Mouse (Mus musculus) liver, embryonic 14.5 days (tissue): ENCODE data around the gene Serpina3a. TPM values are rescaled to one million over a fixed set of nuclear protein-coding genes. Genes with fewer than 3 reads are reported as not detected.

Source experiments
- ATAC-seq: fragments of 200-750 bp; cut with Nextera tagmentation; 2 replicates; pipeline ENCODE4 v1.8.0; 2017; ENCODE audit warnings: moderate number of reproducible peaks, mild to moderate bottlenecking, moderate library complexity; ENCODE audit not compliant: insufficient read depth
- DNase-seq, 3 experiments: peaks; one replicate each; pipeline ENCODE4 v3.0.0-alpha.2; 2012 to 2013; ENCODE audit warnings: low read depth in 3 of 3, low spot score in 3 of 3
- H3K27ac ChIP-seq: fragments of 300-500 bp; sonication (generic); 2 replicates; pipeline ENCODE4 v1.5.1; 2014; ENCODE audit warnings: moderate library complexity, mild to moderate bottlenecking, control low read depth, inconsistent platforms
- H3K27me3 ChIP-seq: fragments of 300-500 bp; sonication (generic); 2 replicates; pipeline ENCODE4 v1.6.1; 2014; ENCODE audit warnings: mild to moderate bottlenecking, low read length, moderate library complexity; ENCODE audit not compliant: control insufficient read depth, insufficient read depth
- H3K36me3 ChIP-seq: fragments of 300-500 bp; sonication (generic); replicated peaks from 2 replicates; pipeline ENCODE4 v1.6.1; 2014; ENCODE audit warnings: low read depth; ENCODE audit not compliant: control insufficient read depth, insufficient read depth
- H3K4me1 ChIP-seq, 2 experiments: fragments of 200-500 bp in 1 of 2; fragments of 300-500 bp in 1 of 2; sonication (generic) in 1 of 2; replicated peaks; 2 replicates each; pipeline ENCODE4 v1.6.1; 2012 to 2014; ENCODE audit warnings: antibody characterized with exemption in 1 of 2, inconsistent platforms in 1 of 2, low read length in 1 of 2; ENCODE audit not compliant: control insufficient read depth in 2 of 2, insufficient read depth in 2 of 2
- H3K4me2 ChIP-seq: fragments of 300-500 bp; sonication (generic); 2 replicates; pipeline ENCODE4 v1.6.1; 2014; ENCODE audit warnings: low read depth, mild to moderate bottlenecking, control low read depth, moderate library complexity
- H3K4me3 ChIP-seq, 2 experiments: fragments of 200-500 bp in 1 of 2; fragments of 300-500 bp in 1 of 2; sonication (generic) in 1 of 2; 2 replicates each; pipeline ENCODE4 v1.5.1; 2012 to 2014; ENCODE audit warnings: low read depth in 2 of 2, low read length in 2 of 2, mild to moderate bottlenecking in 2 of 2, control low read depth in 1 of 2, inconsistent platforms in 1 of 2, moderate library complexity in 1 of 2; ENCODE audit not compliant: insufficient read depth in 1 of 2
- H3K9ac ChIP-seq: fragments of 300-500 bp; sonication (generic); replicated peaks from 2 replicates; pipeline ENCODE4 v1.6.1; 2014; ENCODE audit warnings: mild to moderate bottlenecking, control low read depth, moderate library complexity
- H3K9me3 ChIP-seq: fragments of 300-500 bp; sonication (generic); 2 replicates; pipeline ENCODE4 v1.6.1; 2016; ENCODE audit warnings: low read length, mixed read lengths; ENCODE audit not compliant: control insufficient read depth
- CTCF ChIP-seq: IDR thresholded peaks from 2 replicates; pipeline ENCODE4 v1.5.1; 2016; ENCODE audit warnings: antibody characterized with exemption, low read depth, control low read depth
- EP300 ChIP-seq: IDR thresholded peaks from 2 replicates; pipeline ENCODE4 v1.6.1; 2016; ENCODE audit warnings: antibody characterized with exemption, low read depth
- WGBS: fragments of 180-500 bp; shearing (Covaris S2); extraction: QIAGEN DNeasy Blood & Tissue Kit; methylation state at CpG from one replicate; pipeline ENCODE4 v1.1.7; 2014; ENCODE audit not compliant: insufficient replicate concordance; 5-methylcytosine and 5-hydroxymethylcytosine counted together
- polyA plus RNA-seq, 2 experiments: library from polyadenylated mRNA; depleted of rRNA in 1 of 2; stranded (reverse) in 1 of 2; unstranded in 1 of 2; fragments of >200 nt; fragmentation: Nextera tagmentation in 1 of 2; extraction: Ambion mirVana in 1 of 2; gene quantifications; 2 replicates each; pipeline versions ENCODE4 v1.2.1 to v1.2.3; 2012 to 2014

Serpina3a gene
- polyA plus RNA-seq, 2 experiments: not detected

- H3K4me2 ChIP-seq: no peak overlapping the region
- no peaks in the 10 kb centered on the region for H3K27me3 ChIP-seq
- DNase-seq (no peak), ATAC-seq (no peak)
- WGBS: 56% methylated on average over 2 of the region's 2 CpGs
- H3K9ac ChIP-seq: no peak overlapping the region
- H3K27ac ChIP-seq: no peak overlapping the region
- no peak overlapping the region for H3K4me3 ChIP-seq
- no peaks in the 10 kb centered on the region for H3K36me3 ChIP-seq
- H3K4me1 ChIP-seq: no peaks in the 10 kb centered on the region
- H3K9me3 ChIP-seq: no peaks in the 10 kb centered on the region
- TF ChIP-seq CTCF (no peak), EP300 (no peak)
These were observed 25.7 kb downstream of the Serpina3a start for GRCm38 (mm10) chr12:104138216-104138615.

GRCm38 (mm10) chr12:104140543-104141103 is 28.1 kb downstream of the Serpina3a start:
- 60% methylated on average over 4 of the region's 4 CpGs for WGBS
- Histone ChIP-seq H3K27me3 (no peaks in the 10 kb centered on the region), H3K9me3 (no peaks in the 10 kb centered on the region), H3K4me3 (no peak overlapping the region), H3K36me3 (no peaks in the 10 kb centered on the region), H3K9ac (no peak overlapping the region), H3K4me1 (no peaks in the 10 kb centered on the region), H3K27ac (no peak overlapping the region), H3K4me2 (no peak overlapping the region)
- ATAC-seq: no peak
- DNase-seq: no peak
- TF ChIP-seq EP300 (no peak), CTCF (no peak)

GRCm38 (mm10) chr12:104141506-104141905 is 29.0 kb downstream of the Serpina3a start:
- H3K36me3 ChIP-seq: no peaks in the 10 kb centered on the region
- TF ChIP-seq EP300 (no peak), CTCF (no peak)
- WGBS: 42% methylated on average over 1 of the region's 1 CpGs

GRCm38 (mm10) chr12:104142427-104142826 is 29.9 kb downstream of the Serpina3a start:
- H3K36me3 ChIP-seq: no peaks in the 10 kb centered on the region
- TF ChIP-seq CTCF (no peak), EP300 (no peak)
- no peak overlapping the region for H3K27ac ChIP-seq
- 5% methylated on average over 1 of the region's 1 CpGs for WGBS
- no peak for DNase-seq
- no peaks in the 10 kb centered on the region for H3K4me1 ChIP-seq
- no peak for ATAC-seq
- no peaks in the 10 kb centered on the region for H3K9me3 ChIP-seq
- H3K4me2 ChIP-seq: no peak overlapping the region
- H3K27me3 ChIP-seq: no peaks in the 10 kb centered on the region
- no peak overlapping the region for H3K4me3 ChIP-seq
- H3K9ac ChIP-seq: no peak overlapping the region

More at GRCm38 (mm10) chr12:104141506-104141905, 29.0 kb downstream of the Serpina3a start:
- Histone ChIP-seq H3K4me2 (no peak overlapping the region), H3K27me3 (no peaks in the 10 kb centered on the region), H3K4me3 (no peak overlapping the region), H3K27ac (no peak overlapping the region), H3K9me3 (no peaks in the 10 kb centered on the region), H3K4me1 (no peaks in the 10 kb centered on the region), H3K9ac (no peak overlapping the region)
- ATAC-seq (no peak), DNase-seq (no peak)

GRCm38 (mm10) chr12:104143286-104143685 is 30.8 kb downstream of the Serpina3a start:
- 33% methylated on average over 1 of the region's 1 CpGs for WGBS
- ATAC-seq (no peak), DNase-seq (no peak)
- Histone ChIP-seq H3K36me3 (no peaks in the 10 kb centered on the region), H3K27ac (no peak overlapping the region), H3K4me3 (no peak overlapping the region), H3K9me3 (no peaks in the 10 kb centered on the region), H3K9ac (no peak overlapping the region), H3K4me1 (no peaks in the 10 kb centered on the region), H3K4me2 (no peak overlapping the region), H3K27me3 (no peaks in the 10 kb centered on the region)
- no peak for TF ChIP-seq EP300
- TF ChIP-seq CTCF: no peak
